Mouse (Mus musculus) adrenal gland, postnatal 14 days (tissue): ENCODE measurements around the gene Parp9. TPM values are rescaled to one million over a fixed set of nuclear protein-coding genes. Genes with fewer than 3 reads are reported as not detected.
"Not testable (repeated sequence)": the region's sequence is repeated elsewhere in the genome, so short reads cannot be mapped to it uniquely, and the experiment has no call there.

Source experiments
- DNase-seq: peaks from one replicate; pipeline ENCODE4 v3.0.0; 2021; ENCODE audit warnings: mixed read lengths
- total RNA-seq: library from RNA; stranded (reverse); gene quantifications from 2 replicates; pipeline ENCODE4 v1.2.3, GENCODE M21; 2021

The Parp9 gene
- total RNA-seq, 1 experiment from 2014 or later, result 13.8 TPM

- DNase-seq, result no peak
These were observed 13.9 kb upstream of the Parp9 start for GRCm38 (mm10) chr16:35924341-35924740.

- DNase-seq, result peak; percentile 55
These were observed 5.9 kb upstream of the Parp9 start for GRCm38 (mm10) chr16:35932179-35933055.

GRCm38 (mm10) chr16:35933181-35933580, 5.1 kb upstream of the Parp9 start:
- no peak for DNase-seq

- DNase-seq, result peak; percentile 38
These were observed 991 bp downstream of the Parp9 start for GRCm38 (mm10) chr16:35939261-35939660.

GRCm38 (mm10) chr16:35939690-35940089, 1.4 kb downstream of the Parp9 start:
- peak; percentile 91 for DNase-seq

GRCm38 (mm10) chr16:35941382-35941781, 3.1 kb downstream of the Parp9 start:
- DNase-seq, result peak; percentile 54

GRCm38 (mm10) chr16:35949264-35949663, 11.0 kb downstream of the Parp9 start:
- peak; percentile 31 for DNase-seq

- DNase-seq, result no peak
These were observed 12.9 kb downstream of the Parp9 start for GRCm38 (mm10) chr16:35951216-35951615.

- DNase-seq, result no peak
These were observed 14.4 kb downstream of the Parp9 start for GRCm38 (mm10) chr16:35952628-35953130.

GRCm38 (mm10) chr16:35965991-35966390, 27.7 kb downstream of the Parp9 start:
- DNase-seq, result not testable (repeated sequence)

GRCm38 (mm10) chr16:35966411-35967115, 28.3 kb downstream of the Parp9 start:
- DNase-seq, result no peak

- DNase-seq, result no peak
These were observed 29.0 kb downstream of the Parp9 start for GRCm38 (mm10) chr16:35967319-35967718.

GRCm38 (mm10) chr16:35968149-35968548, 29.9 kb downstream of the Parp9 start:
- no peak for DNase-seq

GRCm38 (mm10) chr16:35974021-35974420, 35.8 kb downstream of the Parp9 start:
- DNase-seq, result no peak

GRCm38 (mm10) chr16:35978450-35978849, 40.2 kb downstream of the Parp9 start, which contains the start of gene Kpna1:
TSS of gene Kpna1 (plus strand) at chr16:35978750.
- DNase-seq, result not testable (repeated sequence)

GRCm38 (mm10) chr16:35981363-35981821, 43.1 kb downstream of the Parp9 start:
- DNase-seq, result peak; percentile 100

- no peak for DNase-seq
These were observed 44.2 kb downstream of the Parp9 start for GRCm38 (mm10) chr16:35982506-35982901.

GRCm38 (mm10) chr16:35982902-35983516, 44.7 kb downstream of the Parp9 start:
- peak; percentile 96 for DNase-seq

GRCm38 (mm10) chr16:35983517-35984101, 45.3 kb downstream of the Parp9 start:
- peak; percentile 83 for DNase-seq

GRCm38 (mm10) chr16:35984471-35984870, 46.2 kb downstream of the Parp9 start:
- DNase-seq, result no peak

- DNase-seq, result no peak
These were observed 49.7 kb downstream of the Parp9 start for GRCm38 (mm10) chr16:35987930-35988329.

- no peak for DNase-seq
These were observed 54.1 kb downstream of the Parp9 start for GRCm38 (mm10) chr16:35992391-35992790.
